14 mouse cellular contexts compared by ENCODE assay signal in genomic region chr17:84215264-84215960, GRCm38 (mm10). TPM values are rescaled to one million over a fixed set of nuclear protein-coding genes. Genes with fewer than 3 reads are reported as not detected.
A peak's percentile ranks its signal among the peaks of the same experiment; 100 is the strongest.
DNase-seq lines count a peak whose midpoint lies in the region; ATAC-seq lines count a peak whose summit lies in the region.
"Had no signal": no experiment of that assay in that cellular context is flagged by ENCODE, and none has a peak within 500 bp of the region (broad histone marks: within the 10 kb centered on the region; RNA-seq: fewer than 3 reads in every experiment).

No protein-coding gene starts in this region.

- H3K4me1 ChIP-seq in kidney, embryonic 15.5 days: peaks cover 23% of the 10 kb centered on the region
- peaks cover 6% of the 10 kb centered on the region for H3K4me1 ChIP-seq in brown adipose tissue, adult 24 weeks (ENCODE audit: control insufficient read depth, insufficient read depth, insufficient read length, low read length)
- H3K4me1 ChIP-seq: limb, embryonic 12.5 days; neural tube, embryonic 12.5 days; stomach, embryonic 15.5 days had no signal

- WGBS in kidney, embryonic 15.5 days: 51% methylated on average over 6 of the region's 6 CpGs

- DNase-seq in kidney, postnatal 10 days: no peak
- DNase-seq in ovary, postnatal 36 days (ENCODE audit: low spot score): peak; percentile 45
- no peak for DNase-seq in ovary, postnatal 10 days (ENCODE audit: low spot score)
- no peak for DNase-seq in heart, postnatal 14 days
- DNase-seq: layer of hippocampus, adult 9-11 months; right cerebral cortex, postnatal 14 days had no signal

- no peak overlapping the region for H3K4me2 ChIP-seq in kidney, embryonic 15.5 days
- H3K4me2 ChIP-seq: limb, embryonic 12.5 days; neural tube, embryonic 12.5 days; stomach, embryonic 15.5 days had no signal

- H3K9me3 ChIP-seq in kidney, embryonic 15.5 days (replicated peaks): no peaks in the 10 kb centered on the region
- H3K9me3 ChIP-seq: G1E; limb, embryonic 12.5 days; neural tube, embryonic 12.5 days; stomach, embryonic 15.5 days had no signal

- no peak overlapping the region for H3K9ac ChIP-seq in kidney, embryonic 15.5 days
- H3K9ac ChIP-seq: limb, embryonic 12.5 days; neural tube, embryonic 12.5 days; stomach, embryonic 15.5 days had no signal

- no peak; the same call in 1 of the 2 replicates for ATAC-seq in kidney, embryonic 15.5 days (replicated peaks; ENCODE audit: low FRiP score)
- ATAC-seq in inflammation-experienced regulatory T-cells, adult 6 months: no peak
- ATAC-seq: hindbrain, embryonic 16.5 days had no signal

- no peak overlapping the region for H3K4me3 ChIP-seq in kidney, embryonic 15.5 days (replicated peaks)
- no peak overlapping the region for H3K4me3 ChIP-seq in brown adipose tissue, adult 24 weeks (ENCODE audit: insufficient read depth, low read depth, low read length)
- H3K4me3 ChIP-seq: limb, embryonic 12.5 days; neural tube, embryonic 12.5 days; stomach, embryonic 15.5 days had no signal

- no peaks in the 10 kb centered on the region for H3K27me3 ChIP-seq in kidney, embryonic 15.5 days
- H3K27me3 ChIP-seq: limb, embryonic 12.5 days; neural tube, embryonic 12.5 days; stomach, embryonic 15.5 days had no signal

- H3K36me3 ChIP-seq in kidney, embryonic 15.5 days: peaks cover 34% of the 10 kb centered on the region

- H3K27ac ChIP-seq in kidney, embryonic 15.5 days: peak overlapping the region; percentile 79
- peak overlapping the region; percentile 77 for H3K27ac ChIP-seq in brown adipose tissue, adult 24 weeks (replicated peaks; ENCODE audit: low read depth, low read length)
- H3K27ac ChIP-seq: limb, embryonic 12.5 days; neural tube, embryonic 12.5 days; stomach, embryonic 15.5 days had no signal

- intact Hi-C loops in heart, postnatal 14 days (cut with DNase I): no loop called here

RNA-seq across cellular contexts. Expression of gene Zfp36l2, which starts 27.7 kb away (rescaled TPM):
- 13.7 and 14.7 TPM in 2 replicates for polyA plus RNA-seq in kidney, embryonic 15.5 days (2015; fragmentation: Nextera tagmentation; extraction: Ambion mirVana)
- polyA plus RNA-seq in brown adipose tissue, adult 24 weeks (2012; ENCODE audit: insufficient read depth, insufficient read length, missing spikeins): 90.6 and 103 TPM in 2 replicates
- 10 to 100 TPM; 30.4 to 54.7 (median 42.3) TPM for polyA plus RNA-seq in inflammation-experienced regulatory T-cells, adult 6 months (2017; shearing (Covaris generic))
- total RNA-seq in heart, postnatal 14 days (2021): 10 to 100 TPM; 30.3 to 33.3 TPM
